Mouse (Mus musculus) stomach, postnatal 0 days (tissue): ENCODE measurements around the gene Mgst3.

Experiments used
- CTCF ChIP-seq: IDR thresholded peaks from 2 replicates; pipeline ENCODE4 v1.5.1; 2016; ENCODE audit warnings: antibody characterized with exemption, low read depth, mild to moderate bottlenecking, moderate library complexity
- EP300 ChIP-seq: optimal IDR thresholded peaks from 2 replicates; pipeline ENCODE3; 2016; ENCODE audit warnings: antibody characterized with exemption

DNA sequence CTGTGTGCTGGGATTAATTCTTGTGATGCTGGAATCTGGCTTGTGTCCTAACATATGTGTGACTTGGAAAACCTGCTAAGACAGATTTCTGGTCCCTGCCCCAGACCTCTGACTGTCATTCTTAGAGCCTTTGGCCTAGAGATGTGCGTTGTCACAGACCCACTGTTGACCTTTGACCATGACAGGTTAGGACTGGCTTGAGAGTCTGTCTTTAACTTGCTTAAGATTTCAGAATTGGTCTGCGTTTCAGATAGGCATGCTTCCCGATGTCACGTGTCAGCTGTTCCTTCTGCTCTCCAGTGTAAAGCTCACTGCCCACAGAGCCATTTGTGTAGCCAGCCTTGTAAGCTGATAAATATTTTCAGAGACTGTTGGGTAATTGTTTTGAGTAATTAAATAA is 30.8 kb downstream of the Mgst3 start:
- TF ChIP-seq EP300: no peak
- TF ChIP-seq CTCF: no peak
